Comparison of ENCODE assay signal across 24 mouse cellular contexts in genomic region chr1:83847992-83848391, GRCm38 (mm10).
DNase-seq lines count a peak whose midpoint lies in the region; ATAC-seq and TF ChIP-seq lines count a peak whose summit lies in the region.
"Had no signal": no experiment of that assay in that cellular context is flagged by ENCODE, and none has a peak within 500 bp of the region (broad histone marks: within the 10 kb centered on the region; RNA-seq: fewer than 3 reads in every experiment).

No protein-coding gene starts in this region.

- no peak for TF ChIP-seq CTCF in midbrain, postnatal 0 days (IDR thresholded peaks at IDR 0.05)
- TF ChIP-seq CTCF in brain, embryonic 14.5 days (IDR thresholded peaks at IDR 0.05; ENCODE audit: borderline replicate concordance, extremely low read depth, insufficient read depth, insufficient read length), result no peak

- H3K27ac ChIP-seq in midbrain, embryonic 15.5 days, result no peak overlapping the region
- H3K27ac ChIP-seq in midbrain, embryonic 11.5 days (ENCODE audit: low read depth, low read length), result no peak overlapping the region
- no peak overlapping the region for H3K27ac ChIP-seq in midbrain, embryonic 16.5 days (ENCODE audit: low read length)
- H3K27ac ChIP-seq in midbrain, postnatal 0 days (ENCODE audit: low read depth, low read length), result no peak overlapping the region

- H3K4me3 ChIP-seq in midbrain, embryonic 15.5 days, result no peak overlapping the region
- no peak overlapping the region for H3K4me3 ChIP-seq in midbrain, embryonic 11.5 days (ENCODE audit: low read depth, low read length)
- H3K4me3 ChIP-seq in midbrain, embryonic 16.5 days (ENCODE audit: low read depth, low read length), result no peak overlapping the region
- H3K4me3 ChIP-seq in midbrain, postnatal 0 days (ENCODE audit: low read depth, low read length), result no peak overlapping the region

- no peak overlapping the region for H3K9ac ChIP-seq in midbrain, embryonic 15.5 days
- H3K9ac ChIP-seq in midbrain, embryonic 11.5 days (ENCODE audit: low read length), result no peak overlapping the region
- no peak overlapping the region for H3K9ac ChIP-seq in midbrain, embryonic 16.5 days (ENCODE audit: low read depth, low read length)
- H3K9ac ChIP-seq in midbrain, postnatal 0 days (replicated peaks; ENCODE audit: low read length, poor library complexity, severe bottlenecking), result no peak overlapping the region

- peak; percentile 75 for ATAC-seq in midbrain, embryonic 15.5 days (replicated peaks)
- ATAC-seq in midbrain, embryonic 11.5 days (ENCODE audit: low FRiP score), result no peak
- peak; percentile 45; the same call in 1 of the 2 replicates for ATAC-seq in midbrain, embryonic 16.5 days
- no peak for ATAC-seq in midbrain, postnatal 0 days (ENCODE audit: low FRiP score)
- ATAC-seq: activated CD4-positive, CD25-positive, alpha-beta regulatory T cell, adult 4 months; CD4-positive, CD25-positive, alpha-beta regulatory T cell, adult 4 months; Patski had no signal

- no peak for DNase-seq in midbrain, embryonic 11.5 days (ENCODE audit: low spot score, missing footprints)
- no peak for DNase-seq in midbrain, postnatal 0 days (ENCODE audit: low spot score)
- peak; percentile 16 for DNase-seq in brain, adult 2 months (ENCODE audit: low read depth, low spot score)
- DNase-seq in brain, embryonic 14.5 days (ENCODE audit: low read depth), result peak; percentile 50
- DNase-seq in urinary bladder, postnatal 4 days (ENCODE audit: low spot score in 2 of 2), result no peak
- DNase-seq in right cerebral cortex, postnatal 14 days, result no peak
- DNase-seq: adrenal gland, adult 2 months; adrenal gland, adult 8-10 months; adrenal gland, postnatal 10 days; adrenal gland, postnatal 14 days; adrenal gland, postnatal 25 days; adrenal gland, postnatal 36 days; B cell, adult 2 months; cerebellum, adult 11 months; cerebellum, adult 11-12 months; cerebellum, adult 18-20 months; cerebellum, adult 2 months had no signal

- H3K36me3 ChIP-seq in midbrain, embryonic 15.5 days (replicated peaks), result no peaks in the 10 kb centered on the region
- no peaks in the 10 kb centered on the region for H3K36me3 ChIP-seq in midbrain, embryonic 11.5 days (ENCODE audit: control insufficient read depth, insufficient read depth, low read length)
- H3K36me3 ChIP-seq in midbrain, embryonic 16.5 days (ENCODE audit: control insufficient read depth, insufficient read depth, low read length), result no peaks in the 10 kb centered on the region
- H3K36me3 ChIP-seq in midbrain, postnatal 0 days (ENCODE audit: insufficient read depth, low read length), result no peaks in the 10 kb centered on the region
- H3K36me3 ChIP-seq: G1E had no signal

- no peak overlapping the region for H3K4me2 ChIP-seq in midbrain, embryonic 15.5 days
- H3K4me2 ChIP-seq in midbrain, embryonic 11.5 days, result no peak overlapping the region
- no peak overlapping the region for H3K4me2 ChIP-seq in midbrain, embryonic 16.5 days (ENCODE audit: low read length)
- H3K4me2 ChIP-seq in midbrain, postnatal 0 days (ENCODE audit: low read depth, low read length, poor library complexity, severe bottlenecking), result no peak overlapping the region

- TF ChIP-seq POLR2A in brain, embryonic 14.5 days (IDR thresholded peaks at IDR 0.05; ENCODE audit: borderline replicate concordance, extremely low read depth, insufficient read depth, insufficient read length, poor library complexity, severe bottlenecking), result no peak

- no peaks in the 10 kb centered on the region for H3K27me3 ChIP-seq in midbrain, embryonic 15.5 days (replicated peaks)
- no peaks in the 10 kb centered on the region for H3K27me3 ChIP-seq in midbrain, embryonic 11.5 days (ENCODE audit: control insufficient read depth, insufficient read depth, low read length)
- no peaks in the 10 kb centered on the region for H3K27me3 ChIP-seq in midbrain, embryonic 16.5 days (ENCODE audit: control insufficient read depth, insufficient read depth, low read depth, low read length)
- no peaks in the 10 kb centered on the region for H3K27me3 ChIP-seq in midbrain, postnatal 0 days (ENCODE audit: insufficient read depth, low read length)
- H3K27me3 ChIP-seq: CH12.LX, Patski had no signal

- H3K4me1 ChIP-seq in midbrain, embryonic 15.5 days, result no peaks in the 10 kb centered on the region
- H3K4me1 ChIP-seq in midbrain, embryonic 11.5 days (ENCODE audit: control insufficient read depth, insufficient read depth, low read length), result no peaks in the 10 kb centered on the region
- H3K4me1 ChIP-seq in midbrain, embryonic 16.5 days (ENCODE audit: control insufficient read depth, insufficient read depth, low read length), result no peaks in the 10 kb centered on the region
- no peaks in the 10 kb centered on the region for H3K4me1 ChIP-seq in midbrain, postnatal 0 days (ENCODE audit: insufficient read depth, low read length)

- no peaks in the 10 kb centered on the region for H3K9me3 ChIP-seq in midbrain, embryonic 15.5 days
- H3K9me3 ChIP-seq in midbrain, embryonic 11.5 days (ENCODE audit: control insufficient read depth, low read length), result no peaks in the 10 kb centered on the region
- no peaks in the 10 kb centered on the region for H3K9me3 ChIP-seq in midbrain, embryonic 16.5 days (replicated peaks; ENCODE audit: control insufficient read depth, low read length, poor library complexity, severe bottlenecking)
- no peaks in the 10 kb centered on the region for H3K9me3 ChIP-seq in midbrain, postnatal 0 days (ENCODE audit: low read length)

- 70% methylated on average over 5 of the region's 5 CpGs for WGBS in midbrain, embryonic 15.5 days
- WGBS in midbrain, embryonic 11.5 days, result 74% methylated on average over 5 of the region's 5 CpGs
- WGBS in midbrain, embryonic 16.5 days, result 66% methylated on average over 5 of the region's 5 CpGs
- WGBS in midbrain, postnatal 0 days, result 60% methylated on average over 5 of the region's 5 CpGs

Comparison
In these comparisons a context has a peak if more than half of its experiments do, and no peak if none do; other contexts are left out.
1. ATAC-seq: peak in midbrain, embryonic 15.5 days (single experiment) and midbrain, embryonic 16.5 days (single experiment); none in midbrain, embryonic 11.5 days (single experiment) and midbrain, postnatal 0 days (single experiment).
2. DNase-seq: peak in brain, adult 2 months (single experiment) and brain, embryonic 14.5 days (single experiment); none in midbrain, embryonic 11.5 days (single experiment), midbrain, postnatal 0 days (single experiment), urinary bladder, postnatal 4 days (0 of 2) and right cerebral cortex, postnatal 14 days (single experiment).